Mouse (Mus musculus) brain, adult 2 months (tissue): ENCODE measurements around the gene Pias4.
A peak's percentile ranks its signal among the peaks of the same experiment; 100 is the strongest.
"Not testable (repeated sequence)": the region's sequence is repeated elsewhere in the genome, so short reads cannot be mapped to it uniquely, and the experiment has no call there.

Source experiments
- DNase-seq: peaks from one replicate; pipeline ENCODE4 v3.0.0; 2011; ENCODE audit warnings: low read depth, low spot score

The Pias4 gene

GRCm38 (mm10) chr10:81167200-81168086, at the start of gene Pias4:
Pias4 (minus strand) TSS chr10:81167923.
- peak; percentile 100 for DNase-seq

GRCm38 (mm10) chr10:81217267-81217666, 49.5 kb upstream of the Pias4 start:
- DNase-seq: not testable (repeated sequence)

DNA sequence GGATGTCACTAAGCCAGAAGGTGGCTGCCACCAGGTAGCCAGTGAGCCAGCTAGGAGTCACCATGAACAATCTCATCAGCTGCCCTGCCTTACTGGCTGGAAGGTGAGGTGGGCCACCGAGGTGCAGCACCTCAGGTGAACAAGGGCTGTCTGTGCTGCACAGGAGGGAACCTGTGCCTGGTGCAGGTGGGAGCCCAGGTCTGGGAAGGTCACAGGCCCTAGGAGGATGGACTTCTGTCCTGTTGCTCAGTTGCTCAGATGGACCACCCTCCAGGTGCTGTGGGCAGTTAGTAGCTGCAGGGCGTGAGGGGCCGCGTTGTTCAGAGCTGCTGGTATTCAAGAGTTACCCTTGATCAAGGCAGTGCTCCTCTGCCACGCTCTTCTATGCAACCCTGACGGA, 49.1 kb upstream of the Pias4 start:
- DNase-seq: no peak

DNA sequence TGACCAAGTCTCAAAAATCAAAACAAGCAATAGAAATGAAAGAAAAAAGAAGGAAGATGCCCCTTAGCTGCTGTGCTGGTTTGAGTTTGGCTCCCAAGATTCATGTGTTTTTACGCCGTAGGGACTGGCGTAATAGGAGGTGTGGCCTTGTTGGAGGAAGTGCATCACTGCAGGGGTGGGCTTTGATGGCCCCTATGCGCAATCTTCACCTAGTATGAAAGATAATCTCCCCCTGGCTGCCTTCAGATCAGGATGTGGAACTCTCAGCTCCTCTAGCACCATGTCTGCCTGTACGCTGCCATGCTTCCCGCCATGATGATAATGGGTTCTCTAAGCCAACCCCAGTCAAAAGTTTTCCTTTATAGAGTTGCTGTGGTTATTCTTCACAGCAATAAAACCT, 48.5 kb upstream of the Pias4 start:
- no peak for DNase-seq

- no peak for DNase-seq
Observed at GRCm38 (mm10) chr10:81210154-81210553, 42.4 kb upstream of the Pias4 start.

- no peak for DNase-seq
Observed at GRCm38 (mm10) chr10:81204137-81204536, 36.4 kb upstream of the Pias4 start.

- no peak for DNase-seq
Observed at GRCm38 (mm10) chr10:81202978-81203720, 35.4 kb upstream of the Pias4 start.

GRCm38 (mm10) chr10:81201807-81202758, 34.4 kb upstream of the Pias4 start, which contains the start of gene Nmrk2:
Nmrk2 (minus strand) TSS chr10:81202051.
- DNase-seq: no peak

GRCm38 (mm10) chr10:81200605-81201287, 33.0 kb upstream of the Pias4 start:
- no peak for DNase-seq

DNA sequence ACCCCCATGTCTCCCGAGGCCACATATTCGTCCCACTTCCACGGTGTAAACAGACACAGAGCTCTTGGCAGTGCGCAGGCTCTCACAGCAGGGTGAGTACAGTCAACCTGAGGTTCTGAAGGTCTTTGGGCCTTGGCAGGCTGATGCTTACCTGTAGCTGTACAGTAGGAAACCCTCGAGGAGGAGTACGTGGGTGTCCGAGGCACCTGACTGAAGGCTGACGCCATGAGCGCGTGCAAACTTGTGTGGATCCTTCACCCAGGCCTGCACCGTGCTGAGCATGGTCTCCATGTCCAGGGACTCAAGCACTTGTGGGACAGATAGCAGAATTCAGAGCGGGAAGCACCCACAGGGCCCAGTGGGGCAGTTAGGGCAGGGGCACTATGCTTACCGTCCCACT, 32.4 kb upstream of the Pias4 start:
- DNase-seq: no peak

GRCm38 (mm10) chr10:81198990-81199389, 31.3 kb upstream of the Pias4 start:
- DNase-seq: no peak

- DNase-seq: peak; percentile 75
Observed at GRCm38 (mm10) chr10:81198230-81198629, 30.5 kb upstream of the Pias4 start.

DNA sequence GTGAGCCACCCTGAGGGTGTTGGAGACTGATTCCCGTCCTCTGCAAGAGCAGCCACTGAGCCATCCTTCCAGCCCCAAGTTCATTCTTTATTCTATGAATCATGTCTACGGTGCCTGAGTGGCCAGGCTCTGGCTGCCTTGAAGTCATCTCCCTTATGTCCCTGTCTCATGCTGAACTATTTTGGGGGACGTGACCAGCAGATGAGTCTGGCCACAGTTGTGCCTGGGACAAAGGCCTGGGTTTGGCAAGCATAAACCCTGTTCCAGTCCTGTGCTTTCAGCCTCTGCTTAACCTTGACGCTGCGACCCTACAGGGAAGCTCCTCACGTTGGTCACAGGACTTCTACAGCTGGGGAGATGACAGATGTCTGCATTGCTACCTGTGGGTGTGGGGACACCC, 29.6 kb upstream of the Pias4 start:
- no peak for DNase-seq

- DNase-seq: no peak
Observed at GRCm38 (mm10) chr10:81196470-81197065, 28.8 kb upstream of the Pias4 start.

DNA sequence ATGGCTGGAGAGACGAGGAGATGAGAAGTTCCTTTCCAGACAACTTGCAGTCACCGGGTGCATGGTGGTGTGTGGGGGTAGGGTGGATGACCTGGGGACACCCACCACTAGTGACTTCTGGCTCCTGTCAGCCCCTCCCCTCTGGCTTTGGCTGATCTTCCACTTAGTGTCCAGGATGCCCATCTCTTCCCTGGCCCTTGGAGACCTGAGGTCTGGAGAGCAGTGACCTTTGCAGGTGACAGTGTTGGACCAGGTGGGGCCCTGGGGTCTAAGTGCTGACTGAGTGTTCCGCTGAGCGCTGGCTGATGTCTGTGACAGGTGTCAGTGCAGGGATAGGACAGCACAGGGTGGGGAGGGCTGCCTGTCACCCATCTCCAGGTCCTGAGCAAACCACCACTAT, 27.6 kb upstream of the Pias4 start:
- no peak for DNase-seq

DNA sequence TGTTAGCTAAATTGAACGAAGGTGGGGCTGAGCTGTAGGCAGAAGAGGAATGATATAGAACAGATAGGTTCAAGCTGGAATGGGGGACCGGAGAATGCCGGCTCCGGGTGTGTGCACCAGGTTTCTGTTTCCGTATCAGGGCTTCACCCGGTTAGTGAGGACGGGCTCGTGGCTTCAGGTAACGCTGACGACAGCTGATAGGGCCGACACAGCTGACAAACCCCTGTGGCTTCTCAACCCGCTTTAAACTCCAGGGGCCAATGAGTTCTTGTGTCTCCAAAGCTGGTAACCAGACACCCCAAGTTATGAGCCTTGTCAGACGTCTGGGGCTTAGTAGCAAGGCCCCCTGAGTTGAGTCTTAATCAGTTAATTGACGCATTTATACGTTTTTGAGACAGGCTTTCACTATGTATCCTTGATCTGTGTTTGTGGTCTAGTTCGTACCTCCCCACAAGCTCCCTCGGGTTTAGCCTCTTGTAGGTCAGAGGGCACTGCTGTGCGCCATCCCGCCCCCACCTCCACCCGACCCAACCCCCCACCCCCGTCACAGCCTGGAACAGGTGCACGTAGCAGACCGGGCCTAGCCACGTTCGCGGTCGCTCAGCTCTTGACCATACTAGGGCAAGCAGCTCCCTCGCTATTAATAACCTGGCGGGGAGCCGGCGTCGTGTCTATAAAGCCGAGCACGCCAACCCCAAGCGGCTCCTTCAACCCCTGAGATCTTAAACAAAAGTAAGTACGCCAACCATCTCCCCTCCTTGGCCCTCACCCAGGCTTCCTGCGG, 26.5 kb upstream of the Pias4 start:
- peak; percentile 52 for DNase-seq

DNA sequence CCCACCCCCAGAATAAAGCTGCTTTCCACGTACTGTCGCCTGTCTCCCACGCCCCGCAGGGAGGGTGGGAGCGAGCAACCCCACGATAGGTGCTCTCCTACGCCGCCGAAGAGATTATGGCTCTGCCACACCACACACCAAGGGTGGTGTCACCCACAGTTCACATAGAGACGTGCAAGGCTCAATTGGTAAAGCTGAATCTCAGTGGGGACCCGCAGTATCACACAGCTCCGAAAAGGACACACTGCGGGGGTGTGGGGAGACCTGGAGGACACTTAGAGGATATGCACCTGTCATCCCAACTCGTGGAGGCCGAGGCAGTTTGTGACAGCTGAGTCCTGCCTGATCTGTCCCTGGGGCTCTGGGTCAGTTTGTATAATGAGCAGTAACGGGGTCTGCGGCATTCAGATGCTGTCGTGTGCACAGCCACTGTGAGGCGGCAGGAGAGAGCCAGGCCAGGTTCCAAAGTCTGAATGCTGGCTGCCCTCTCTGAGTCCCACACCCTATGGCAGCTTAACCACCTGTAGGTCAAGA, 25.3 kb upstream of the Pias4 start:
- DNase-seq: peak; percentile 62

- DNase-seq: peak; percentile 95
Observed at GRCm38 (mm10) chr10:81192270-81192967, 24.7 kb upstream of the Pias4 start.
